In the genomic region with DNA sequence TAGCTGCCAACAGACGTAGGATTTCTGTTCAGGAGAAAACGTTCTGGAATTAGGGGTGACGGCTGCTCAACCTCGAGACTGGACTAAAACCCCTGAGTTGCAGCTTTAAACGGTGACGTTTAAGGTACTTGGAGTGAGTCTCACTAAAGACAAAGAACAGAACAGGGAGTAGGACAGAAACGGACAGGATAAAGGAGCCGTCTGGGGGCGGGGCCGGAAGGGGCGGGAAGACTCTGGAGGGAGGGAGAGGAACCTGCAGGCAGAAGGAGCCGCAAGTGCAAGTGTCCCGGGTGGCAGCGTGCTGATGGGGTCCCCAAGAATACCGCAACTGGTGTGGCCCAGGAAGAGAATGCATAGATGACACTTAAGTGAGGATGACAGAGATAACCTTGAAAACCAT, we compare ENCODE assay signal across 8 mouse cellular contexts. TPM values are rescaled to one million over a fixed set of nuclear protein-coding genes. Genes with fewer than 3 reads are reported as not detected.
DNase-seq lines count a peak whose midpoint lies in the region; ATAC-seq and TF ChIP-seq lines count a peak whose summit lies in the region.
"Had no signal": no experiment of that assay in that cellular context is flagged by ENCODE, and none has a peak within 500 bp of the region (broad histone marks: within the 10 kb centered on the region; RNA-seq: fewer than 3 reads in every experiment).

No protein-coding gene starts in this region.

- no peaks in the 10 kb centered on the region for H3K27me3 ChIP-seq in lung, embryonic 16.5 days (ENCODE audit: control insufficient read depth, insufficient read depth, low read depth, low read length)
- H3K27me3 ChIP-seq in intestine, embryonic 16.5 days (replicated peaks; ENCODE audit: control insufficient read depth, insufficient read depth, low read length) = no peaks in the 10 kb centered on the region
- H3K27me3 ChIP-seq in neural tube, embryonic 15.5 days (replicated peaks) = no peaks in the 10 kb centered on the region

- DNase-seq in lung, postnatal 14 days = no peak
- peak; percentile 8 for DNase-seq in c-Kit-positive CD71-positive TER-119-positive erythroid progenitor cells, embryonic 14.5 days (ENCODE audit: low spot score)
- no peak for DNase-seq in gastrocnemius, adult 2 months
- no peak for DNase-seq in urinary bladder, postnatal 25 days (ENCODE audit: low spot score)
- DNase-seq: cerebellum, adult 11 months had no signal

- no peaks in the 10 kb centered on the region for H3K9me3 ChIP-seq in lung, embryonic 16.5 days (ENCODE audit: control insufficient read depth, low read length)
- H3K9me3 ChIP-seq in intestine, embryonic 16.5 days (ENCODE audit: control insufficient read depth, low read length) = no peaks in the 10 kb centered on the region
- no peaks in the 10 kb centered on the region for H3K9me3 ChIP-seq in neural tube, embryonic 15.5 days (replicated peaks)

- no peaks in the 10 kb centered on the region; the same call in 1 of the 2 replicates for H3K4me1 ChIP-seq in lung, embryonic 16.5 days (replicated peaks; ENCODE audit: control insufficient read depth, insufficient read depth, low read length)
- H3K4me1 ChIP-seq in intestine, embryonic 16.5 days (ENCODE audit: control insufficient read depth, insufficient read depth, low read length) = peaks cover 14% of the 10 kb centered on the region
- H3K4me1 ChIP-seq in neural tube, embryonic 15.5 days = 0 out of 2 replicates have a peak, but pooled peaks cover 5% of the 10 kb centered on the region

- peak overlapping the region; percentile 35 for H3K4me2 ChIP-seq in lung, embryonic 16.5 days (ENCODE audit: low read depth, low read length)
- H3K4me2 ChIP-seq in intestine, embryonic 16.5 days (ENCODE audit: low read depth, low read length) = peak overlapping the region; percentile 30; the same call in 1 of the 2 replicates
- H3K4me2 ChIP-seq in neural tube, embryonic 15.5 days = 0 out of 2 replicates have a peak overlapping the region, but pooled peaks have one; percentile 5

- no peaks in the 10 kb centered on the region for H3K36me3 ChIP-seq in lung, embryonic 16.5 days (ENCODE audit: control insufficient read depth, insufficient read depth, low read length)
- H3K36me3 ChIP-seq in intestine, embryonic 16.5 days (ENCODE audit: control insufficient read depth, insufficient read depth, low read length) = no peaks in the 10 kb centered on the region
- no peaks in the 10 kb centered on the region for H3K36me3 ChIP-seq in neural tube, embryonic 15.5 days

- H3K9ac ChIP-seq in lung, embryonic 16.5 days (ENCODE audit: low read length) = no peak overlapping the region
- H3K9ac ChIP-seq in intestine, embryonic 16.5 days (ENCODE audit: low read depth, low read length) = 0 out of 2 replicates have a peak overlapping the region, but pooled peaks have one; percentile 10
- H3K9ac ChIP-seq in neural tube, embryonic 15.5 days (replicated peaks) = no peak overlapping the region

- no peak overlapping the region for H3K27ac ChIP-seq in lung, embryonic 16.5 days (ENCODE audit: low read length)
- H3K27ac ChIP-seq in intestine, embryonic 16.5 days (ENCODE audit: low read length) = no peak overlapping the region
- H3K27ac ChIP-seq in neural tube, embryonic 15.5 days (replicated peaks) = no peak overlapping the region
- H3K27ac ChIP-seq in gastrocnemius, adult 2 months = no peak overlapping the region

- no peak for TF ChIP-seq CTCF in gastrocnemius, adult 2 months (IDR thresholded peaks at IDR 0.05)

- intact Hi-C loops in gastrocnemius, adult 2 months (cut with DNase I) = no loop called here

- H3K4me3 ChIP-seq in lung, embryonic 16.5 days (ENCODE audit: low read length) = peak overlapping the region; percentile 21
- H3K4me3 ChIP-seq in intestine, embryonic 16.5 days (ENCODE audit: low read length) = peak overlapping the region; percentile 21
- H3K4me3 ChIP-seq in neural tube, embryonic 15.5 days (replicated peaks) = no peak overlapping the region
- H3K4me3 ChIP-seq in gastrocnemius, adult 2 months = no peak overlapping the region

- 13% methylated on average over 14 of the region's 15 CpGs for WGBS in lung, embryonic 16.5 days
- 7% methylated on average over 15 of the region's 15 CpGs for WGBS in intestine, embryonic 16.5 days
- WGBS in neural tube, embryonic 15.5 days = 8% methylated on average over 15 of the region's 15 CpGs

- ATAC-seq in lung, embryonic 16.5 days (ENCODE audit: low read depth) = peak; percentile 39; the same call in 1 of the 2 replicates
- ATAC-seq in intestine, embryonic 16.5 days = no peak
- ATAC-seq in neural tube, embryonic 15.5 days (ENCODE audit: low FRiP score) = no peak

RNA-seq across cellular contexts. Expression of gene Ptgis, which starts 9.8 kb away (rescaled TPM):
- 14.4 and 15.8 TPM in 2 replicates for polyA plus RNA-seq in lung, embryonic 16.5 days (2015; fragmentation: Nextera tagmentation; extraction: Ambion mirVana)
- 12.0 and 12.8 TPM in 2 replicates for polyA plus RNA-seq in intestine, embryonic 16.5 days (2015; fragmentation: Nextera tagmentation; extraction: Ambion mirVana)
- 5.6 and 6.7 TPM in 2 replicates for polyA plus RNA-seq in neural tube, embryonic 15.5 days (2015; fragmentation: Nextera tagmentation; extraction: Ambion mirVana)
- total RNA-seq in gastrocnemius, adult 2 months (2021) = 1 to 10 TPM; 1.7 to 5.2 TPM

RNA-seq across cellular contexts. Expression of gene Kcnb1, which starts 40.6 kb away (rescaled TPM):
- polyA plus RNA-seq in lung, embryonic 16.5 days (2015; fragmentation: Nextera tagmentation; extraction: Ambion mirVana) = 0.45 and 0.65 TPM in 2 replicates
- polyA plus RNA-seq in intestine, embryonic 16.5 days (2015; fragmentation: Nextera tagmentation; extraction: Ambion mirVana) = 1.1 TPM in 2 replicates
- polyA plus RNA-seq in neural tube, embryonic 15.5 days (2015; fragmentation: Nextera tagmentation; extraction: Ambion mirVana) = 3.8 and 3.9 TPM in 2 replicates
- total RNA-seq in gastrocnemius, adult 2 months (2021) = 10 to 100 TPM; 16.1 to 20.7 TPM

Comparison
In these comparisons a context has a peak if more than half of its experiments do, and no peak if none do; other contexts are left out.
1. H3K4me3 ChIP-seq: peak in lung, embryonic 16.5 days (single experiment) and intestine, embryonic 16.5 days (single experiment); none in neural tube, embryonic 15.5 days (single experiment) and gastrocnemius, adult 2 months (single experiment).
2. Peak in every context shown above with its lines, with median percentiles within 50 percentile points of each other: H3K4me2 ChIP-seq.